Mouse (Mus musculus) lung, postnatal 0 days (tissue): Measurements from ENCODE around the gene Sox15. TPM values are rescaled to one million over a fixed set of nuclear protein-coding genes. Genes with fewer than 3 reads are reported as not detected.
A peak's percentile ranks its signal among the peaks of the same experiment; 100 is the strongest.
"Not testable (repeated sequence)": the region's sequence is repeated elsewhere in the genome, so short reads cannot be mapped to it uniquely, and the experiment has no call there.

Experiments used
- ATAC-seq: fragments of 200-750 bp; cut with Nextera tagmentation; 2 replicates; pipeline ENCODE4 v1.8.0; 2017; ENCODE audit warnings: moderate library complexity
- DNase-seq: peaks from one replicate; pipeline ENCODE4 v3.0.0-alpha.2; 2016; ENCODE audit warnings: low spot score
- H3K27ac ChIP-seq: fragments of 300-500 bp; sonication (generic); 2 replicates; pipeline ENCODE4 v1.5.1; 2014; ENCODE audit warnings: antibody characterized with exemption, mild to moderate bottlenecking, low read length, mixed read lengths
- H3K27me3 ChIP-seq: fragments of 300-500 bp; sonication (generic); replicated peaks from 2 replicates; pipeline ENCODE4 v1.6.1; 2014; ENCODE audit warnings: low read length, mixed read lengths; ENCODE audit not compliant: insufficient read depth
- H3K36me3 ChIP-seq: fragments of 300-500 bp; sonication (generic); 2 replicates; pipeline ENCODE4 v1.6.1; 2014; ENCODE audit warnings: low read length, mixed read lengths; ENCODE audit not compliant: insufficient read depth
- H3K4me1 ChIP-seq: fragments of 300-500 bp; sonication (generic); 2 replicates; pipeline ENCODE4 v1.6.1; 2014; ENCODE audit warnings: antibody characterized with exemption, low read depth, low read length, mixed read lengths; ENCODE audit not compliant: insufficient read depth
- H3K4me2 ChIP-seq: fragments of 300-500 bp; sonication (generic); replicated peaks from 2 replicates; pipeline ENCODE4 v1.6.1; 2014; ENCODE audit warnings: low read depth, mild to moderate bottlenecking, low read length, moderate library complexity, mixed read lengths
- H3K4me3 ChIP-seq: fragments of 300-500 bp; sonication (generic); 2 replicates; pipeline ENCODE4 v1.5.1; 2014; ENCODE audit warnings: low read depth, low read length
- H3K9ac ChIP-seq: fragments of 300-500 bp; sonication (generic); replicated peaks from 2 replicates; pipeline ENCODE4 v1.6.1; 2014; ENCODE audit warnings: low read depth, mild to moderate bottlenecking
- H3K9me3 ChIP-seq: fragments of 300-500 bp; sonication (generic); 2 replicates; pipeline ENCODE4 v1.6.1; 2016; ENCODE audit warnings: low read length, mixed read lengths
- CTCF ChIP-seq: IDR thresholded peaks from 2 replicates; pipeline ENCODE4 v1.5.1; 2016; ENCODE audit warnings: antibody characterized with exemption, mild to moderate bottlenecking
- EP300 ChIP-seq: IDR thresholded peaks from 2 replicates; pipeline ENCODE4 v1.6.1; 2016; ENCODE audit warnings: antibody characterized with exemption, mild to moderate bottlenecking, control low read depth
- WGBS: fragments of 180-500 bp; shearing (Covaris S2); extraction: QIAGEN DNeasy Blood & Tissue Kit; methylation state at CpG from one replicate; pipeline ENCODE4 v1.1.7; 2014; 5-methylcytosine and 5-hydroxymethylcytosine counted together
- polyA plus RNA-seq: library from polyadenylated mRNA; unstranded; fragments of >200 nt; fragmentation: Nextera tagmentation; extraction: Ambion mirVana; gene quantifications from 2 replicates; pipeline ENCODE4 v1.2.1, GENCODE M21; 2015

Gene Sox15
- polyA plus RNA-seq, 1 experiment from 2014 or later, result 0.14 TPM

- H3K4me3 ChIP-seq, result peak within 1 kb of the TSS; percentile 46
- H3K27ac ChIP-seq, result peak within 1 kb of the TSS; percentile 43
- DNase-seq, result peak; percentile 86
- no peaks in the 10 kb centered on the region for H3K9me3 ChIP-seq
- H3K27me3 ChIP-seq, result no peaks in the 10 kb centered on the region
- no peaks in the 10 kb centered on the region for H3K36me3 ChIP-seq
- TF ChIP-seq EP300 (no peak), CTCF (no peak)
- peak within 1 kb of the TSS; percentile 56 for H3K4me2 ChIP-seq
- 2% methylated on average over 20 of the region's 20 CpGs for WGBS
- H3K9ac ChIP-seq, result peak within 1 kb of the TSS; percentile 54
- no peaks in the 10 kb centered on the region for H3K4me1 ChIP-seq
- ATAC-seq, result peak; percentile 87
Measured at GRCm38 (mm10) chr11:69621571-69622268, 33.4 kb upstream of the Sox15 start, which contains the start of gene Sat2. TSS of gene Sat2 (plus strand) at chr11:69622024.

GRCm38 (mm10) chr11:69622406-69622805 lies 32.7 kb upstream of the Sox15 start:
- WGBS, result 18% methylated on average over 4 of the region's 6 CpGs
- Histone ChIP-seq H3K4me2 (peak overlapping the region; percentile 56), H3K4me3 (peak overlapping the region; percentile 46), H3K36me3 (no peaks in the 10 kb centered on the region), H3K27ac (peak overlapping the region; percentile 7; the same call in 1 of the 2 replicates), H3K9ac (peak overlapping the region; percentile 54), H3K27me3 (no peaks in the 10 kb centered on the region), H3K9me3 (no peaks in the 10 kb centered on the region), H3K4me1 (no peaks in the 10 kb centered on the region)
- TF ChIP-seq CTCF (no peak), EP300 (no peak)
- DNase-seq (no peak), ATAC-seq (no peak)

GRCm38 (mm10) chr11:69623006-69623405 lies 32.1 kb upstream of the Sox15 start:
- WGBS, result 70% methylated on average over 4 of the region's 4 CpGs
- no peak for ATAC-seq
- no peak overlapping the region for H3K4me2 ChIP-seq
- DNase-seq, result no peak
- H3K9me3 ChIP-seq, result no peaks in the 10 kb centered on the region
- H3K27ac ChIP-seq, result no peak overlapping the region
- no peaks in the 10 kb centered on the region for H3K36me3 ChIP-seq
- no peaks in the 10 kb centered on the region for H3K4me1 ChIP-seq
- H3K27me3 ChIP-seq, result no peaks in the 10 kb centered on the region
- TF ChIP-seq CTCF (no peak), EP300 (no peak)
- H3K9ac ChIP-seq, result no peak overlapping the region
- no peak overlapping the region for H3K4me3 ChIP-seq

GRCm38 (mm10) chr11:69624339-69624738 lies 30.8 kb upstream of the Sox15 start:
- not testable (repeated sequence) for H3K27me3 ChIP-seq, DNase-seq, H3K4me1 ChIP-seq, H3K4me3 ChIP-seq, H3K9me3 ChIP-seq, ATAC-seq, H3K36me3 ChIP-seq, H3K9ac ChIP-seq, H3K27ac ChIP-seq, H3K4me2 ChIP-seq
- 68% methylated on average over 2 of the region's 2 CpGs for WGBS

GRCm38 (mm10) chr11:69628286-69628685 lies 26.8 kb upstream of the Sox15 start:
- TF ChIP-seq CTCF (peak; percentile 98), EP300 (no peak)
- no peaks in the 10 kb centered on the region for H3K9me3 ChIP-seq
- no peaks in the 10 kb centered on the region for H3K4me1 ChIP-seq
- H3K4me2 ChIP-seq, result no peak overlapping the region
- no peak overlapping the region for H3K4me3 ChIP-seq
- no peak for ATAC-seq
- no peaks in the 10 kb centered on the region for H3K36me3 ChIP-seq
- peak; percentile 83 for DNase-seq
- 34% methylated on average over 6 of the region's 6 CpGs for WGBS
- no peaks in the 10 kb centered on the region for H3K27me3 ChIP-seq
- no peak overlapping the region for H3K27ac ChIP-seq
- no peak overlapping the region for H3K9ac ChIP-seq

GRCm38 (mm10) chr11:69629802-69630201 lies 25.3 kb upstream of the Sox15 start:
- Histone ChIP-seq H3K27me3 (no peaks in the 10 kb centered on the region), H3K36me3 (no peaks in the 10 kb centered on the region), H3K4me3 (no peak overlapping the region), H3K4me1 (no peaks in the 10 kb centered on the region; the same call in 1 of the 2 replicates), H3K9me3 (no peaks in the 10 kb centered on the region), H3K27ac (no peak overlapping the region), H3K9ac (no peak overlapping the region), H3K4me2 (no peak overlapping the region)
- WGBS, result 76% methylated on average over 1 of the region's 1 CpGs
- TF ChIP-seq CTCF (peak; percentile 67), EP300 (no peak)
- no peak for ATAC-seq
- DNase-seq, result peak; percentile 49
